Mouse (Mus musculus) testis, adult 2 months (tissue): ENCODE measurements around the gene Aldoart2.

Source experiments
- CTCF ChIP-seq: fragments of 200-500 bp; IDR thresholded peaks from 2 replicates; pipeline ENCODE4 v1.5.1; 2012; ENCODE audit warnings: low read depth, mild to moderate bottlenecking, inconsistent platforms, low read length, moderate library complexity; ENCODE audit not compliant: control insufficient read depth, insufficient read depth, insufficient replicate concordance
- POLR2A ChIP-seq: fragments of 200-500 bp; IDR thresholded peaks from 2 replicates; pipeline ENCODE4 v1.6.1; 2012; ENCODE audit warnings: low read depth, mild to moderate bottlenecking, inconsistent platforms, low read length, moderate library complexity; ENCODE audit not compliant: control insufficient read depth

DNA sequence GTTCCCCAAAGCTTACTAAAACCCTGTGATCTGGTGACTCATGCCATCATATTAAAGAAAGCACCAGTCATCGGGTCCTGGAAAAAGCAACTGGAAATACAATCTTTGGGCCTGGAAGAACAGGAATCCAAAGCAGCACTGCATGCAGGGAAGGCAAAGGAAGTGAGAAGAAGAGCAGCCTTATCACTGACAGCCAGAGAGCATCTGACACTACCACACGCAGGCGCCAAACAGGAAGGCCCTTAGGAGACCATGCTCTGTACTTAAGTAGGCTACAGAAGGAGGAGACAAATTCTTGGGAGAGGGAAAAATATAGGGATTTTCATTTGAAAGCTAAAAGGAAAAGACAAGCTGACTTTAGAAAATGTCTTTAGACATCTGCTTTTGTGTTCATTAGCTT lies 39.4 kb downstream of the Aldoart2 start:
- no peak for TF ChIP-seq CTCF
- TF ChIP-seq POLR2A, result no peak
